Mouse (Mus musculus) frontal cortex, adult (tissue): ENCODE results near the gene Prdx5.
A peak's percentile ranks its signal among the peaks of the same experiment; 100 is the strongest.

Experiments used
- ATAC-seq: cut with Nextera tagmentation; 2 replicates; pipeline ENCODE4 v1.9.2; 2017; ENCODE audit warnings: mild to moderate bottlenecking, moderate library complexity, mixed read lengths; ENCODE audit not compliant: low TSS enrichment

Gene Prdx5

GRCm38 (mm10) chr19:6909507-6910289 is at the start of gene Prdx5, which contains the start of gene Trmt112:
Prdx5 (minus strand) TSS chr19:6910106.
Trmt112 (plus strand) TSS chr19:6909698.
- peak; percentile 78 for ATAC-seq

GRCm38 (mm10) chr19:6956461-6956860 is 46.6 kb upstream of the Prdx5 start:
- no peak for ATAC-seq

GRCm38 (mm10) chr19:6955424-6955823 is 45.5 kb upstream of the Prdx5 start:
- no peak for ATAC-seq

GRCm38 (mm10) chr19:6954046-6954445 is 44.1 kb upstream of the Prdx5 start:
- no peak for ATAC-seq

- ATAC-seq = no peak
Measured at GRCm38 (mm10) chr19:6952712-6953037, 42.8 kb upstream of the Prdx5 start.

GRCm38 (mm10) chr19:6951994-6952711 is 42.2 kb upstream of the Prdx5 start:
- ATAC-seq = peak; percentile 34

GRCm38 (mm10) chr19:6951381-6951968 is 41.6 kb upstream of the Prdx5 start:
- peak; percentile 78 for ATAC-seq

- ATAC-seq = peak; percentile 53
Measured at GRCm38 (mm10) chr19:6950613-6951153, 40.8 kb upstream of the Prdx5 start.

GRCm38 (mm10) chr19:6949951-6950350 is 40.0 kb upstream of the Prdx5 start:
- no peak for ATAC-seq

GRCm38 (mm10) chr19:6949532-6949931 is 39.6 kb upstream of the Prdx5 start:
- no peak for ATAC-seq

GRCm38 (mm10) chr19:6948186-6948585 is 38.3 kb upstream of the Prdx5 start:
- ATAC-seq = no peak

GRCm38 (mm10) chr19:6947742-6948141 is 37.8 kb upstream of the Prdx5 start:
- no peak for ATAC-seq

GRCm38 (mm10) chr19:6943709-6944108 is 33.8 kb upstream of the Prdx5 start:
- no peak for ATAC-seq

GRCm38 (mm10) chr19:6942764-6943163 is 32.9 kb upstream of the Prdx5 start:
- ATAC-seq = no peak

GRCm38 (mm10) chr19:6942249-6942691 is 32.4 kb upstream of the Prdx5 start, which contains the start of gene Gpr137:
Gpr137 (minus strand) TSS chr19:6942480.
- ATAC-seq = peak; percentile 58

GRCm38 (mm10) chr19:6941372-6942248 is 31.7 kb upstream of the Prdx5 start, which contains the start of gene Bad:
Bad (plus strand) TSS chr19:6941861.
- peak; percentile 58 for ATAC-seq

GRCm38 (mm10) chr19:6940396-6941351 is 30.8 kb upstream of the Prdx5 start:
- no peak for ATAC-seq

- ATAC-seq = no peak
Measured at GRCm38 (mm10) chr19:6939106-6940002, 29.4 kb upstream of the Prdx5 start.
